Mouse (Mus musculus): ENCODE data around the gene Rab11fip3. TPM values are rescaled to one million over a fixed set of nuclear protein-coding genes. Genes with fewer than 3 reads are reported as not detected.

Gene Rab11fip3
- polyA plus RNA-seq, 1 experiment from 2014 or later, result 21.0 TPM

GRCm38 (mm10) chr17:25942597-25943151 is 126.7 kb downstream of the Rab11fip3 start:
- Histone ChIP-seq H3K4me3 (peak overlapping the region; percentile 94), H3K36me3 (replicated peaks) (peaks cover 16% of the 10 kb centered on the region), H3K27me3 (ENCODE audit: poor library complexity, severe bottlenecking) (peaks cover 4% of the 10 kb centered on the region; the same call in 1 of the 2 replicates), H3K4me1 (peaks cover 57% of the 10 kb centered on the region), H3K27ac (peak overlapping the region; percentile 97), H3K9me3 (no peaks in the 10 kb centered on the region)
- no peak for DNase-seq (ENCODE audit: extremely low spot score, low spot score)
- 81% methylated on average over 2 of the region's 2 CpGs for WGBS

GRCm38 (mm10) chr17:25941511-25942241 is 127.7 kb downstream of the Rab11fip3 start:
- Histone ChIP-seq H3K4me3 (peak overlapping the region; percentile 94), H3K4me1 (peaks cover 57% of the 10 kb centered on the region), H3K27ac (peak overlapping the region; percentile 97), H3K9me3 (no peaks in the 10 kb centered on the region), H3K36me3 (replicated peaks) (peaks cover 26% of the 10 kb centered on the region), H3K27me3 (ENCODE audit: poor library complexity, severe bottlenecking) (no peaks in the 10 kb centered on the region)
- DNase-seq (ENCODE audit: extremely low spot score, low spot score), result peak; percentile 77
- 3% methylated on average over 54 of the region's 54 CpGs for WGBS

Other genes starting within 250 kb of the Rab11fip3 start
- gene Wdr24, start 245.9 kb downstream of the Rab11fip3 start, polyA plus RNA-seq (2016; fragmentation: Nextera tagmentation; extraction: Ambion mirVana), result 29.6 and 34.0 TPM in 2 replicates
- 53.9 and 58.7 TPM in 2 replicates for gene Jmjd8, start 240.7 kb downstream of the Rab11fip3 start, polyA plus RNA-seq (2016; fragmentation: Nextera tagmentation; extraction: Ambion mirVana)
- 403 TPM in 2 replicates for gene Stub1, start 236.2 kb downstream of the Rab11fip3 start, polyA plus RNA-seq (2016; fragmentation: Nextera tagmentation; extraction: Ambion mirVana)
- gene Rhbdl1, start 232.3 kb downstream of the Rab11fip3 start, polyA plus RNA-seq (2016; fragmentation: Nextera tagmentation; extraction: Ambion mirVana), result 0.93 and 1.3 TPM in 2 replicates
- gene Gm20683, start 227.8 kb downstream of the Rab11fip3 start, polyA plus RNA-seq (2016; fragmentation: Nextera tagmentation; extraction: Ambion mirVana), result 1.7 and 2.3 TPM in 2 replicates
- 28.0 and 31.2 TPM in 2 replicates for gene Rhot2, start 224.7 kb downstream of the Rab11fip3 start, polyA plus RNA-seq (2016; fragmentation: Nextera tagmentation; extraction: Ambion mirVana)
- 63.3 and 73.0 TPM in 2 replicates for gene Wdr90, start 208.1 kb downstream of the Rab11fip3 start, polyA plus RNA-seq (2016; fragmentation: Nextera tagmentation; extraction: Ambion mirVana)
- gene Mcrip2, start 200.8 kb downstream of the Rab11fip3 start, polyA plus RNA-seq (2016; fragmentation: Nextera tagmentation; extraction: Ambion mirVana), result 20.0 and 21.9 TPM in 2 replicates
- 76.7 and 79.1 TPM in 2 replicates for gene Mettl26, start 194.5 kb downstream of the Rab11fip3 start, polyA plus RNA-seq (2016; fragmentation: Nextera tagmentation; extraction: Ambion mirVana)
- gene Wfikkn1, start 188.7 kb downstream of the Rab11fip3 start, polyA plus RNA-seq (2016; fragmentation: Nextera tagmentation; extraction: Ambion mirVana), result 4.0 and 4.2 TPM in 2 replicates
- gene Rab40c, start 149.8 kb downstream of the Rab11fip3 start, polyA plus RNA-seq (2016; fragmentation: Nextera tagmentation; extraction: Ambion mirVana), result 29.4 and 30.9 TPM in 2 replicates
- 68.4 and 75.6 TPM in 2 replicates for gene Pigq, start 124.6 kb downstream of the Rab11fip3 start, polyA plus RNA-seq (2016; fragmentation: Nextera tagmentation; extraction: Ambion mirVana)
- 0.89 TPM in 1 of 2 replicates, not detected in the other for gene Nhlrc4, start 124.6 kb downstream of the Rab11fip3 start, polyA plus RNA-seq (2016; fragmentation: Nextera tagmentation; extraction: Ambion mirVana)
- 0.09 and 0.14 TPM in 2 replicates for gene A930017K11Rik, start 117.0 kb downstream of the Rab11fip3 start, polyA plus RNA-seq (2016; fragmentation: Nextera tagmentation; extraction: Ambion mirVana)
- gene Capn15, start 83.8 kb downstream of the Rab11fip3 start, polyA plus RNA-seq (2016; fragmentation: Nextera tagmentation; extraction: Ambion mirVana), result 31.8 and 37.0 TPM in 2 replicates
- gene Decr2, start 20.8 kb upstream of the Rab11fip3 start, polyA plus RNA-seq (2016; fragmentation: Nextera tagmentation; extraction: Ambion mirVana), result 23.5 and 24.7 TPM in 2 replicates
- 126 and 138 TPM in 2 replicates for gene Nme4, start 26.0 kb upstream of the Rab11fip3 start, polyA plus RNA-seq (2016; fragmentation: Nextera tagmentation; extraction: Ambion mirVana)
- gene Tmem8, start 43.7 kb upstream of the Rab11fip3 start, polyA plus RNA-seq (2016; fragmentation: Nextera tagmentation; extraction: Ambion mirVana), result 1.7 and 1.8 TPM in 2 replicates
- gene Mrpl28, start 53.9 kb upstream of the Rab11fip3 start, polyA plus RNA-seq (2016; fragmentation: Nextera tagmentation; extraction: Ambion mirVana), result 318 and 342 TPM in 2 replicates
- gene Axin1, start 69.1 kb upstream of the Rab11fip3 start, polyA plus RNA-seq (2016; fragmentation: Nextera tagmentation; extraction: Ambion mirVana), result 8.4 and 10.5 TPM in 2 replicates
- 1.5 and 1.9 TPM in 2 replicates for gene Pdia2, start 129.5 kb upstream of the Rab11fip3 start, polyA plus RNA-seq (2016; fragmentation: Nextera tagmentation; extraction: Ambion mirVana)
- 1.1 and 2.1 TPM in 2 replicates for gene Rgs11, start 133.4 kb upstream of the Rab11fip3 start, polyA plus RNA-seq (2016; fragmentation: Nextera tagmentation; extraction: Ambion mirVana)
- 6.6 and 6.7 TPM in 2 replicates for gene Arhgdig, start 138.2 kb upstream of the Rab11fip3 start, polyA plus RNA-seq (2016; fragmentation: Nextera tagmentation; extraction: Ambion mirVana)
- 24.4 and 25.1 TPM in 2 replicates for gene Fam234a, start 174.7 kb upstream of the Rab11fip3 start, polyA plus RNA-seq (2016; fragmentation: Nextera tagmentation; extraction: Ambion mirVana)
- 116 and 135 TPM in 2 replicates for gene Luc7l, start 183.3 kb upstream of the Rab11fip3 start, polyA plus RNA-seq (2016; fragmentation: Nextera tagmentation; extraction: Ambion mirVana)

Measured in forebrain, embryonic 10.5 days (tissue).